Mouse (Mus musculus) adrenal gland, postnatal 0 days (tissue): Measurements from ENCODE around the gene Rln3. TPM values are rescaled to one million over a fixed set of nuclear protein-coding genes. Genes with fewer than 3 reads are reported as not detected.

Experiments
- microRNA-seq: library from miRNA; unstranded; fragments of <30 nt; microRNA quantifications from one replicate; pipeline ENCODE4, GENCODE M21; 2016; ENCODE audit warnings: borderline replicate concordance; ENCODE audit not compliant: insufficient number of aligned reads
- polyA plus RNA-seq: library from polyadenylated mRNA; unstranded; fragments of >200 nt; fragmentation: Nextera tagmentation; extraction: Ambion mirVana; gene quantifications from 2 replicates; pipeline ENCODE4 v1.2.1, GENCODE M21; 2015

Rln3 gene
- 0.30 TPM in 1 of 2 replicates, not detected in the other for polyA plus RNA-seq

DNA sequence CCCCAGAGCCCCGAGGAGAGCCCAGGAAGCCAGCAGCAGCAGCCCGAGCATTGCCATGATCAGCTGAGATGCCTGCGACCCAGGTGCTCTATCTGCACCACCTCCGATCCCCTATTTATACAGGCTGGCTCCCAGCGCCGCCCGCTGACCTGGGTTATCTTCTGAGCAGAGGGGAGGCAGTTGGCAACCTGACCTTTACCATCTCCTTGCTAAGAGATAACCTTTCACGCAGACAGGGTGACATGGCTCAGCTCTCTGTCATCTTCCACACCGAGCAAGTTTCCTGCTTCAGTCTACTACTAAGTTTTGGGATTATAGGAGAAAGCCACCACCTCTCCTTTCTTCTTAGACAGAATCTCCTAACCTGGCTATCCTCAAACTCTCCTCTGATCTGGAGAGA is at the start of gene Rln3:
Rln3 (minus strand) TSS at position 101 of the 400 bp plus-strand sequence.

DNA sequence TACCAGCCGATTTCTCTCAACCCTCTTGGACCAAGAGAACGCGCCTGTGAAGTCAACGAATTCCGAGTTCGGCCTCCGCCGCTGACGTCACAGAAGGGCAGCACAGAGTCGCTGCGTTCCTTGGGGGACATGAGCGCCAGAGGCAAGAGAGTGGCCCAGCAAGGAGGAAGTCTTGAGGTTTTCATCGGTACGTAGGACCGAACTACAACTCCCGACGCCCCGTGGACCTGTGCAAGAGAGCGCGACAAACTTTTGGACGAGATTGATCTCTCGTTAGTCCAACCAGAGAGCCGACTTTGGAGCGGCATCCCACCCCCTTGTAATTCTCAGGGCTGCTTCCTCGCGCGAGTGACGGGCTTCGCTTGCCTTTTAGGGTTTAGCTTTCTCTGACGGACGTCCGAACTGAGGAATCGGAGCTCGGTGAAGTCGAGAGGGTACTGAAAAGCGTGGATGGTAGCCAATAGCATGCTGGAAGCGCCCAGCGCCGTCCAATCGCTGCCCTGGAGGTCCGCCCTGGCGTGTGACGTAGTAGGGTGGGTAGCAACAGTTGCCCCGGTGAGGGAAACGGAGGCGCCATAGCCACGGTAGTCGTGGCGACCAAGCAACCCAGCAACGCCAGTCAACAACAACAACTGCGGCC is 21.6 kb upstream of the Rln3 start, which contains the start of gene Rfx1:
Rfx1 (plus strand) TSS at position 544 of the 640 bp plus-strand sequence.

DNA sequence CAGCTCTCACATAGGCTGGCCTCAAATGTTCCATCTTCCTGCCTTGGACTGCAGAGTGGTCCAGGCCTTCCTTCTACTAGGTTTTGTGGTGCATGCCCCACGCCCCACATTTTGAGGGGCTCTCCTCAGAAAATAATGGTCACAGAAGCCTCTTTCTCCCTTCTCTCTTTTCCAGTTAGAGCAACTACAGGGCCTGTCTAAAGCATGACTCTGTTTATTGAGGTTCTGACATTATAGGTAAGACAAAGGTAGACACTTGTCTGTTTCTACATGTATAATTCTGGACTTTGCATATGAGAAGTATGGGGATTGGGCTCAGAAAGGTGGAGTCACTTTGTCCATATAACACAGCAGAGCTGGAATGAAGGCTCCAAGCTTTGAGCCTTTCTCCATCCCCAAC is 20.2 kb upstream of the Rln3 start, which contains the start of gene Gm10643:
Gm10643 (minus strand) TSS at position 101 of the 400 bp plus-strand sequence.

DNA sequence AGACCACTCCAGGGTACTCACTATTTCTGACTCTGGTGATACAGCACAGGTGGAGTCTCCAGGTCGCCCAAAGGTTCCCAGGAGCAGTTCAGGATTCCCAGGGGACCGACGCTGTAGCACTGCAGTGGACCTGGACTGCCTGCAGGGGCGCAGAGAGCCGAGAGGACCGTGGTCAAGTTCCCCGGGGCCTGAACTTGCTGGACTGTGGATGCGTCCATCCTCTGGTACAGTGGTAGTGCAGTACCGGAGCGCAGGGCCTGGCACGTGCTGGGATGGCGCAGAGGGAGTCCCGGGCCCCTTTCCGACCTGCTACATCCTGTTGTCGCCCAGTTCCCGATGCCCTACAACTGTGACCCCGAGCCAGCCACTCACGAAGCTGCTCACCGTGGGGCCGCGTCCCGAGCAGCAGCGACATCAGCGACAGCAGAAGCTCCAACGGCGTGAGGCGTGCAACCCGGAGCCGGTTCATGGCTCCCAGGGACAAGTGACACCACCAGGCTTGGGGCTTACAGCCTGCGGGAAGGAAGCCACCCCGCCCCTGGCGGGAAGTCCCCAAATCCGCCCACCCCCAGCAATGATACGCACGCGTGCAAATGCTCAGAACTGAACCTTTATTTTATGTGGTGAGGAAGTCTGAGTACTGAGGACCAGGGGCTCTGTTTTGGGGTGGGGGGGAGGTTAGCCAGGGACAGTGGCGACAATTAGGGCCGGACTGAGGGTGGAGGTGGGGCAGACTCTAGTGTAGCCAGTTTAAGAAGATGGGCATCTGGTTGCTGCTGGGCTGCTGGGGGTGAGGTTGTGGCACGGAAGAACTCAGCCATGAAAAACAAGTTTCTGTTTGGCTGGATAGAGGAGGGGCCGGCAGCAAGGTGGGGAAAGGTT is 2.5 kb downstream of the Rln3 start, which contains the start of gene Il27ra:
Il27ra (minus strand) TSS at position 524 of the 882 bp plus-strand sequence.

DNA sequence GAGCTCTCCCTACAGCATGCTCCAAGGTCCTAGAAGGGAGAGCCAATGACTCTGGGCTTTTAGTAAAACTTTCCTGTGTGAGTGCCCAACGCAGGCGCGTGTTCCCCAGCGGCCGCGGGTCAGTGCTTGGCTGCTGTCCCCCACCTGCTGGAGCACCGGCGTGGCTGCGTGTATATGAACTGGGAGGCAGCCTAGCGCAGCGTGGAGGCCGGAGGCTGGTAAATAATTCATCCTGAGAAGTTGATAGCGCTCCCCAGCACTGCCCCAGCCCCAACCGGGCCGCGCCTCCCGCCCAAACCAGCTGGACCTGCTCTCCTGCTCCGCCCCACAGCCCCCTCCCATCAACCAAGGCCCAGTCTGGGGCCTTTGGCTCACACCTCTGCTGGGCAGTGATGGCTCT is 23.7 kb downstream of the Rln3 start, which contains the start of gene Palm3:
Palm3 (plus strand) TSS at position 376 of the 400 bp plus-strand sequence.

DNA sequence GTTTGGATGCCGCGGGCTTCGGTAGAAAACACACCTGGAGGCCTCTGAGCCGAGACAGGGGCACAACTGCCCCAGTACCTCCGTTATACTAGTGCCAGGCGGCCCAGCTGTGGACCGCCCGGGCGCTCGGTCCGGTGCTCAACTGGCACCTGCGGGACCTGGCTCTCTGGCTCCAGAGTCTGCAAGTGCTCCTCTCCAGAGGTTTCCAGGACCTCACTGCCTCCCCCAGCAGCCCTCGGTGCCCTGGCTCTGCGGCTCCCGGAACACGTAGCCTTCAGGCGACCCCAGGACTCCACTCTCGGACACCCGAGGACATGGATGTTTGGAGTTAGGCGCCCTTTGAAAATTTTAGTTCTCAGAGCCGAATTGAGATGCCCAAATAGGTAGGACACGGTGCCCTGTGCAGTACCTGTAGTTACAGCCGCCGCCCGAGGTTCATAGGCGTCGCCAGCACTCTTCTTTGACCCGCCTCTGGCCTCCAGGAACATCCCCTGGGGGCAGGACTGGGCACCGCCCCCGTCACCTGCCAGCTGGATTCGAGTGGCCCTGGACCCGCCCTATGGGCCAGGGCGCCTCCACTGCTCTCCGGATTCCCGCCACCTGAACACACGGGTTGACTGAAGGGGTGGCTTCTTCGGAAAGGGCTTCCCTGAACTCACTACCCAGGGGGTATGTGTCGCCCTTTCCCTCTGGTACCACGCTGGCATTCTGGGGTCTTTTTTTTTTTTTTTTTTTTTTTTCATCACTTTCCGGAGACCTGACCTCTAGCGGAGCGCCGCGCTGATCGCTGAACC is 32.9 kb downstream of the Rln3 start, which contains the start of gene 2210011C24Rik:
2210011C24Rik (minus strand) TSS at position 467 of the 794 bp plus-strand sequence.

DNA sequence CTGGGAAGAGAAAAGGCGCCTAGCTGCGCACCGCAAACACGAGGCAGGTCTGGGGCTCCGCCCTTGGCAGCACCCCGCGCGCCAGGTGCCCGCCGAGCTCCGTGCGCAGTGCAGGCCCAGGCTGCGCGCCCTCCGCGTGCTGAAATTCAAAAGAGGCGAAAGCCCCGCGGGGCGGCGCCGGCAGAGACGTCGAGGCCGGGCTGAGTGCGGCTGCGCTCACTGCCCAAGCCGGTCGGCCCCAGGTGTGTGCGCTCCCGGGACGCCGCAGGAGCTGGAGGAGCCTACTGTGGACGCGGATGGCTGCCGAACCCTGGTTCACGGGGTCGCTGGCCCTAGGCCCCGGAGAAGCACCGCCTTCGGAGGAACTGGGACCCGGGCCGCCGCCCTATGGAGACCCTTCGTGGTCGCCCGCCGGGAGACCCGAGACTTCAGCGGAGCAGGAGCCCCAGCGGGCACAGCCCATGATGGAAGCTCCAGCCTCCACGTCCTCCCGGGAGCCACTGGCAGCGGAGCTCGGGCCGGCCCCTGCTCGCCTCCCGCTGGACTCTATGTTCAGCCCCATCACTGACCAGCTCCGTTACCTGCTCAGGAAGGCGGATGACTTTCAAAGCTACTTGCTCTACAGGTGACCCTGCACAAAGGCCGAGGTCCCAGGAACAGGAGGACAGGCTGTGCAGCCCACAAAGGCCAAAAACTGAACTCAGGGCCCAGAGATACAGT is 43.4 kb downstream of the Rln3 start, which contains the start of gene 1700067K01Rik:
1700067K01Rik (plus strand) TSS at position 222 of the 720 bp plus-strand sequence.

DNA sequence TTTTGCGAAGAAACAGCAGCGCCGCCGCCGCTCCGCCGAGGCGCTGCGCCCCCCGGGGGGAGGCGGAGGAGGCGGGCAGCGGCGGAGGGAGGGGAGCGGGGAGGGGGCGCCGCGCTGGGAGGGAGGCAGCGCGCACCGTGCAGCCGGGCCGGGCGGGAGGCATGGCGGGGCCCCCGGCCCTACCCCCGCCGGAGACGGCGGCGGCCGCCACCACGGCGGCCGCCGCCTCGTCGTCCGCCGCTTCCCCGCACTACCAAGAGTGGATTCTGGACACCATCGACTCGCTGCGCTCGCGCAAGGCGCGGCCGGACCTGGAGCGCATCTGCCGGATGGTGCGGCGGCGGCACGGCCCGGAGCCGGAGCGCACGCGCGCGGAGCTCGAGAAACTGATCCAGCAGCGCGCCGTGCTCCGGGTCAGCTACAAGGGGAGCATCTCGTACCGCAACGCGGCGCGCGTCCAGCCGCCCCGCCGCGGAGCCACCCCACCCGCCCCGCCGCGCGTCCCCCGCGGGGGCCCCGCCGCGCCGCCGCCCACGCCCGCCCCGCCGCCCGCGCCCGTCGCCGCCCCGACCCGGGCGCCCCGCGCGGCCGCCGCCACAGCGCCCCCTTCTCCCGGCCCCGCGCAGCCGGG is 47.2 kb downstream of the Rln3 start, which contains the start of gene Samd1:
Samd1 (plus strand) TSS at position 162 of the 631 bp plus-strand sequence.

Small RNA genes lying within 50 kb of the gene (microRNA-seq; reads per million reads assigned to microRNA genes)
- gene Mir1199 (not detected), gene Mir709 (not detected), gene Mir8111 (3.9 reads per million, percentile 2 among the genes with 10 or more reads in this experiment)

Other genes starting within 250 kb of the Rln3 start
- 16.4 and 19.5 TPM in 2 replicates for gene Adgrl1, start 144.9 kb downstream of the Rln3 start, polyA plus RNA-seq
- 0.13 and 0.28 TPM in 2 replicates for gene Gm10644, start 89.8 kb downstream of the Rln3 start, polyA plus RNA-seq
- 17.9 and 18.7 TPM in 2 replicates for gene Asf1b, start 89.5 kb downstream of the Rln3 start, polyA plus RNA-seq
- gene Prkaca, start 72.0 kb downstream of the Rln3 start, polyA plus RNA-seq: 124 and 163 TPM in 2 replicates
- gene Samd1, start 47.3 kb downstream of the Rln3 start, polyA plus RNA-seq: 5.2 and 5.8 TPM in 2 replicates
- 0.81 and 1.0 TPM in 2 replicates for gene 1700067K01Rik, start 43.5 kb downstream of the Rln3 start, polyA plus RNA-seq
- gene 2210011C24Rik, start 32.8 kb downstream of the Rln3 start, polyA plus RNA-seq: 1.3 and 3.4 TPM in 2 replicates
- 1.1 and 4.2 TPM in 2 replicates for gene Palm3, start 23.5 kb downstream of the Rln3 start, polyA plus RNA-seq
- gene Il27ra, start 2.4 kb downstream of the Rln3 start, polyA plus RNA-seq: 0.97 and 2.4 TPM in 2 replicates
- 1.0 and 1.3 TPM in 2 replicates for gene Gm10643, start 20.1 kb upstream of the Rln3 start, polyA plus RNA-seq
- gene Rfx1, start 21.8 kb upstream of the Rln3 start, polyA plus RNA-seq: 5.4 and 6.1 TPM in 2 replicates
- gene Dcaf15, start 59.8 kb upstream of the Rln3 start, polyA plus RNA-seq: 5.2 and 5.6 TPM in 2 replicates
- gene Podnl1, start 81.0 kb upstream of the Rln3 start, polyA plus RNA-seq: 0.17 and 0.58 TPM in 2 replicates
- 17.6 and 20.0 TPM in 2 replicates for gene Cc2d1a, start 102.9 kb upstream of the Rln3 start, polyA plus RNA-seq
- gene 4930432K21Rik, start 103.0 kb upstream of the Rln3 start, polyA plus RNA-seq: 1.3 TPM in 2 replicates
- gene Nanos3, start 140.2 kb upstream of the Rln3 start, polyA plus RNA-seq: 5.1 and 7.0 TPM in 2 replicates
- gene Zswim4, start 192.1 kb upstream of the Rln3 start, polyA plus RNA-seq: 7.2 and 10.3 TPM in 2 replicates
- gene D8Ertd738e, start 204.7 kb upstream of the Rln3 start, polyA plus RNA-seq: 370 and 375 TPM in 2 replicates
- 56.0 and 87.5 TPM in 2 replicates for gene Mri1, start 212.3 kb upstream of the Rln3 start, polyA plus RNA-seq
- gene Ccdc130, start 225.4 kb upstream of the Rln3 start, polyA plus RNA-seq: 12.2 and 14.5 TPM in 2 replicates